Mouse (Mus musculus) retina, embryonic 14.5 days (tissue): ENCODE results near the gene Hist1h4c.
A peak's percentile ranks its signal among the peaks of the same experiment; 100 is the strongest.

Source experiments
- DNase-seq: peaks from one replicate; pipeline ENCODE4 v3.0.0-alpha.2; 2015; ENCODE audit warnings: low spot score

Hist1h4c gene

GRCm38 (mm10) chr13:23695514-23695913 is 2.7 kb downstream of the Hist1h4c start, which contains the start of gene Hist1h1t:
Gene Hist1h1t, plus strand, starts transcription at chr13:23695814.
- no peak for DNase-seq

DNA sequence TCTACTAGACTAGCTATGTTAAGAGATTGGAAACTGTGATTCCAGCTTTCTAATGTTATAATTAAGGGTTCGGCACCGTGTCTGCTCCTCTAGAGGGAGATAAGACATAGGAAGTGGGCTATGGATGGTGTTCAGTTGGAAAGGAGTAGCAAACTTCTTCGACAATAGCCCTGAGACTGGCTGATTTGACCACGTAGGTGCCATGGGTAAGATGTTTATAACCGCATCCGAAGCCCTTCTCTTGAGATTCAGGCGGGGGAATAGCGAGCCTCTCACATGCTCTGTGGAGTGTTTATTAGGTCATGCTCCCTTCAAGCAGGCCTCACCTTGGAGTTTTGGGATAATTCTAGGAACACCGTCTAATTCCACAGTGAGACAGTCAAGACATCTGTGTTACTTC is 3.3 kb downstream of the Hist1h4c start:
- DNase-seq: no peak

GRCm38 (mm10) chr13:23693856-23694440 is 4.3 kb downstream of the Hist1h4c start:
- no peak for DNase-seq

- no peak for DNase-seq
Measured at GRCm38 (mm10) chr13:23689459-23689858, 8.8 kb downstream of the Hist1h4c start.

DNA sequence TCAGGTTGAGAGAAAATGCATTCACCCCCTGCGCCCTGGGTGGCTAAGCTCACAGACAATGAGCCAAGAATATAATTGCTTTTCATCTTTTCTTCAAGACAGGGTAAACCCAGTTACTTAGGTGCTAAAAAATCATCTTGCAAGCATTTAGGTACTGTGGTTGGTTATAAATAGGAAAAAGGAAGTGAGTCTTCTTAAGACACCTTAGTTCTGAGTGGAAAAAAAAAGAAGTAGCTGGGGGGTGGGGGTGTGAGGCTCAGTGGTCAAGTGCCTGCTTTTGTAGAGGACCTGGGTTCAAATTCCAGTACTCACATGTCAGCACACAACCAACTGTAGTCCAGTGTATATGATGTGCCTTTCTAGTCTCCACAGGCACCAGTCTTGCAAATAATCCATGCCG is 9.3 kb downstream of the Hist1h4c start:
- DNase-seq: no peak

GRCm38 (mm10) chr13:23687907-23688306 is 10.3 kb downstream of the Hist1h4c start:
- no peak for DNase-seq

DNA sequence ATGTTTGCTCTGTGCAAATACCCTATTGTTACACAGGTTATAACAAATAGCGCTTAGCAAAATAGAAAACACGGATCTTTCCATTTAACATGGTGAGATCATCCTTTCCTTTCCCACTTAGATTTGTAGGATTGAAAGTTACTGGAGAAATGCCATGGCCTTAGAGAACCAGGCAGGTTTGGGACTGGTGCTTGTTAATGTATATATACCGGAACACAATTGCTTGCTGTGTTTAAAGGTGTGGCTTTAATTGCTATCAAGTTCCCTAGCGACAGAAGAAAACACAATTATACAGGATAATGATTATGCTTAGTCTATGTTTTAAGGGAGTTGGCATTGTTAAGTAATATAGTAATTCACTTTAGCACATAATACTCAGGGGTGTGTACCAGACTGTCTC is 11.1 kb downstream of the Hist1h4c start:
- DNase-seq: no peak

GRCm38 (mm10) chr13:23685966-23686365 is 12.3 kb downstream of the Hist1h4c start:
- no peak for DNase-seq

- peak; percentile 23 for DNase-seq
Measured at GRCm38 (mm10) chr13:23685121-23685861, 13.0 kb downstream of the Hist1h4c start.

DNA sequence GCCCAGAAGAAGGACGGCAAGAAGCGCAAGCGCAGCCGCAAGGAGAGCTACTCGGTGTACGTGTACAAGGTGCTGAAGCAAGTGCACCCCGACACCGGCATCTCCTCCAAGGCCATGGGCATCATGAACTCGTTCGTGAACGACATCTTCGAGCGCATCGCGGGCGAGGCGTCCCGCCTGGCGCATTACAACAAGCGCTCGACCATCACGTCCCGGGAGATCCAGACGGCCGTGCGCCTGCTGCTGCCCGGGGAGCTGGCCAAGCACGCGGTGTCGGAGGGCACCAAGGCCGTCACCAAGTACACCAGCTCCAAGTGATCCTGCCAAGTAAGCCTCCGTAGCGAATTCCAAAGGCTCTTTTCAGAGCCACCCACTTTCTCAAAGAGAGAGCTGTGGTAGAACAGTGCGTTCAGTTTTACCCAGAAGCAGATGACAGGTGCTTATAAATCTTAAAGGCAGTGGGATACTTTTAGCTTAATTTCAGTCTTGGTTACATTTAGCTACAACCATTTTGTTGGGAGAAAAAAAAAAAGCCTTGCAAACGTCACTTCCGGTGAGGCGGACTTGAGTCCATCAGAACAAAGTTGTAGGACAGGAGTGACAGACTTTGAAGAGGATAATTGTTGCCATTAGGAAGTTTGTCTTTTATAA is 13.8 kb downstream of the Hist1h4c start:
- peak; percentile 84 for DNase-seq

DNA sequence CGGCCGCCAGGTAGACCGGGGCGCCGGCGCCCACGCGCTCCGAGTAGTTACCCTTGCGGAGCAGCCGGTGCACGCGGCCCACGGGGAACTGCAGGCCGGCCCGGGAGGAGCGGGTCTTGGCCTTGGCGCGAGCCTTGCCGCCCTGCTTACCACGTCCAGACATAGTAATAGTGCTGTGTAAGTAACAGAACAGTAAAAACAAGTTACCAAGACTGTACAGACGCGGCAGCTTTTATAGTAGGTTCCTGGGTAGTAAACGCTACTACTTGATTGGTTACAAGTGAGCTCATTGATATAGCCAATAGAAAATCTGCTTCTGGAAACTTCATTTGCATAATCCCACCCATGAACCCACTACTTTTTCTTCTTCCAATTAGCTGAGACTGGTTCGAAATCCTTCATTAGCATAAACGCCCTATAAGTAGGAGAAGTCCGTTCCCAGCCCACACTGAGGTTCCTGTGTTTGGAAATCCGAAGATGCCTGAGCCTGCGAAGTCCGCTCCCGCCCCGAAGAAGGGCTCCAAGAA is 14.4 kb downstream of the Hist1h4c start, which contains the start of the genes Hist1h2ac and Hist1h2bc:
Gene Hist1h2ac (minus strand): TSS at position 194 of the 527 bp plus-strand sequence.
Gene Hist1h2bc (plus strand): TSS at position 445 of the 527 bp plus-strand sequence.
- DNase-seq: peak; percentile 99

- peak; percentile 50 for DNase-seq
Measured at GRCm38 (mm10) chr13:23682947-23683754, 15.1 kb downstream of the Hist1h4c start.

DNA sequence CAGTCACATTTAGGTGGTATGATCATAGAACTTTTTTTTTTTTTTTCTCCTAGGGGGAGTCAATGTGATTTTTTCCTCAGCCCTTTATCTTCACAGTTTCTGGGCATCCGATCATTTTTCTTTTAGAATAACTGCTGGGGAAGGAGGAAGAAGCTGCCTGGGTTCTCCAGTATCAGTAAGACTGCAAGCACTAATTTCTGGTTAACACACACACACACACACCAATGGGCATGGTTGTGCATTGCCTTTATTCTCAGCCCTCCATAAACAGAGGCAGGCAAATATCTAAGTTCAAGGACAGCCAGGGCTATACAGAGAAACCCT is 15.7 kb downstream of the Hist1h4c start:
- no peak for DNase-seq

- no peak for DNase-seq
Measured at GRCm38 (mm10) chr13:23681990-23682582, 16.2 kb downstream of the Hist1h4c start.

DNA sequence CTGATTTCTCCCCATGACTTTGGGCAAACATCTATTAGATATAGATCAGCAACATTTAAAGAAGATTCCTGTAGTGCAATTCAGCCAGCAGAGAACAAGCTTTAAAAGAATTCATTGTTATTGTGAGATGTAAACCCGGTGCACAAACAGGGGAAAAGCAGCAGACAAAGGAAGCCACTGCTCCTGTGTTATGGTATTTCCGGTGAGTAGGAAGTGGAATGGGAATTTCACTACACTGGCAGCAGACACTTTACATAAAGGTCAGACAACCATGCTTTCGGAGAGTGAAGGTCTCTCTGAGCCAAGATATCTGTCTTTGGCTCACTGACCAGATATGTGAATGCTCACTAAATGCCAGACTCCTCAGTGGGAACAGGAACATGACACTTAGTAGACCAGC is 35.7 kb downstream of the Hist1h4c start:
- no peak for DNase-seq

DNA sequence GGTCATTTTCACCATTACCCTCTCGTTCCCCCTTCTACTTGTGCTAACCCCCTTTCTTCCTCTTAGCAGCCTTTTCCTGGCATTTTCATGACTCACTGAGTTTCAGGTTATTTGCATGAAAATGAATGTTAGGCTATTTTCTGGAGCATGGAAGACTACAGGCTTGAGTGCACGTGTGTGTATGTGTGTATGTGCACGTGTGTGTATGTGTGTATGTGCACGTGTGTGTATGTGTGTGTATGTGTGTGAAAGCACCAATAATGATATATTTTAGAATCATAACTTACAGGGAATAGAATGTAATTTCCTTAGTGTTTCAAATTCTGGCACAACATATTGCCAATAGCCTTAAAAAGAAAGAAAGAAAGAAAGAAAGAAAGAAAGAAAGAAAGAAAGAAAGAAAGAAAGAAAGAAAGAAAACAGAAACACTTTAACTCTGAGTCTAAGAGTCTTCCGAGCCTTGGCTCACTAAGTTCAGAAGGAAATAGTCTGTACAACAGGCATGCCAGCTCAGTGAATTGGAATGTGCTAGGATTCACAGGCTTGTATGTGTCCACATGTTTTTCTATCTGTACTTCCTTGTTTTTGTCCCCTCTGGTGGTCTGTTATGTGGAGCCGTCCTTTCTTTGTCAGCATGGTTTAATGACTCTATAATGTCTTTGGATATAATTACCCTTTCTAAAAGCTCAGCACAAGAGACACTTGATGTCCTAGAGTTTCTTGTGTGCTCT is 38.5 kb downstream of the Hist1h4c start:
- DNase-seq: no peak
